Mouse (Mus musculus) right cerebral cortex, postnatal 25 days (tissue): ENCODE measurements around the gene Tacc2.
"Not testable (repeated sequence)": the region's sequence is repeated elsewhere in the genome, so short reads cannot be mapped to it uniquely, and the experiment has no call there.

Experiments used
- DNase-seq: peaks from one replicate; pipeline ENCODE4 v3.0.0; 2022

The Tacc2 gene

GRCm38 (mm10) chr7:130656965-130657364 is 79.7 kb downstream of the Tacc2 start:
- no peak for DNase-seq

GRCm38 (mm10) chr7:130657751-130658150 is 80.5 kb downstream of the Tacc2 start:
- no peak for DNase-seq

GRCm38 (mm10) chr7:130659129-130659528 is 81.9 kb downstream of the Tacc2 start:
- no peak for DNase-seq

GRCm38 (mm10) chr7:130662250-130662649 is 85.0 kb downstream of the Tacc2 start:
- no peak for DNase-seq

GRCm38 (mm10) chr7:130662869-130663268 is 85.6 kb downstream of the Tacc2 start:
- no peak for DNase-seq

GRCm38 (mm10) chr7:130664037-130664436 is 86.8 kb downstream of the Tacc2 start:
- no peak for DNase-seq

GRCm38 (mm10) chr7:130664629-130665028 is 87.4 kb downstream of the Tacc2 start:
- DNase-seq = no peak

- DNase-seq = no peak
Measured at GRCm38 (mm10) chr7:130665358-130665757, 88.1 kb downstream of the Tacc2 start.

GRCm38 (mm10) chr7:130668013-130668412 is 90.8 kb downstream of the Tacc2 start:
- not testable (repeated sequence) for DNase-seq

GRCm38 (mm10) chr7:130668729-130669281 is 91.6 kb downstream of the Tacc2 start:
- DNase-seq = no peak

GRCm38 (mm10) chr7:130669370-130669881 is 92.2 kb downstream of the Tacc2 start:
- no peak for DNase-seq

GRCm38 (mm10) chr7:130670358-130670757 is 93.1 kb downstream of the Tacc2 start:
- DNase-seq = no peak

GRCm38 (mm10) chr7:130671301-130671700 is 94.1 kb downstream of the Tacc2 start:
- DNase-seq = no peak

GRCm38 (mm10) chr7:130673169-130674033 is 96.2 kb downstream of the Tacc2 start:
- DNase-seq = peak; percentile 29

- DNase-seq = no peak
Measured at GRCm38 (mm10) chr7:130674526-130674925, 97.3 kb downstream of the Tacc2 start.

GRCm38 (mm10) chr7:130676885-130677540 is 99.8 kb downstream of the Tacc2 start:
- no peak for DNase-seq

- DNase-seq = no peak
Measured at GRCm38 (mm10) chr7:130677541-130678274, 100.5 kb downstream of the Tacc2 start.

- no peak for DNase-seq
Measured at GRCm38 (mm10) chr7:130678414-130678813, 101.2 kb downstream of the Tacc2 start.

- peak; percentile 80 for DNase-seq
Measured at GRCm38 (mm10) chr7:130681798-130682197, 104.6 kb downstream of the Tacc2 start.

GRCm38 (mm10) chr7:130688601-130689000 is 111.4 kb downstream of the Tacc2 start:
- no peak for DNase-seq

GRCm38 (mm10) chr7:130690869-130691268 is 113.6 kb downstream of the Tacc2 start:
- DNase-seq = no peak

- no peak for DNase-seq
Measured at GRCm38 (mm10) chr7:130691931-130692330, 114.7 kb downstream of the Tacc2 start.

GRCm38 (mm10) chr7:130692392-130692942 is 115.2 kb downstream of the Tacc2 start:
- peak; percentile 83 for DNase-seq
